Mouse (Mus musculus) midbrain, embryonic 10.5 days (tissue): ENCODE results near the gene Mettl9. TPM values are rescaled to one million over a fixed set of nuclear protein-coding genes. Genes with fewer than 3 reads are reported as not detected.

ENCODE experiments used
- DNase-seq: peaks from one replicate; pipeline ENCODE4 v3.0.0-alpha.2; 2017; ENCODE audit warnings: low spot score
- H3K27ac ChIP-seq: fragments of 300-500 bp; sonication (generic); replicated peaks from 2 replicates; pipeline ENCODE4 v1.5.1; 2016; ENCODE audit warnings: mild to moderate bottlenecking
- H3K27me3 ChIP-seq: fragments of 300-500 bp; sonication (generic); 2 replicates; pipeline ENCODE4 v1.6.1; 2016; ENCODE audit warnings: low read depth, mild to moderate bottlenecking; ENCODE audit not compliant: poor library complexity, severe bottlenecking
- H3K36me3 ChIP-seq: fragments of 300-500 bp; sonication (generic); 2 replicates; pipeline ENCODE4 v1.6.1; 2016; ENCODE audit warnings: mild to moderate bottlenecking, moderate library complexity
- H3K4me1 ChIP-seq: fragments of 300-500 bp; sonication (generic); 2 replicates; pipeline ENCODE4 v1.6.1; 2016
- H3K4me3 ChIP-seq: fragments of 300-500 bp; sonication (generic); 2 replicates; pipeline ENCODE4 v1.5.1; 2016; ENCODE audit warnings: mild to moderate bottlenecking, moderate library complexity
- H3K9me3 ChIP-seq: fragments of 300-500 bp; sonication (generic); replicated peaks from 2 replicates; pipeline ENCODE4 v1.6.1; 2016; ENCODE audit warnings: mild to moderate bottlenecking
- WGBS: fragments of 180-500 bp; shearing (Covaris S2); methylation state at CpG from one replicate; pipeline ENCODE4 v1.1.7; 2016; 5-methylcytosine and 5-hydroxymethylcytosine counted together
- polyA plus RNA-seq: library from polyadenylated mRNA; unstranded; fragments of >200 nt; fragmentation: Nextera tagmentation; extraction: Ambion mirVana; gene quantifications from 2 replicates; pipeline ENCODE4 v1.2.1, GENCODE M21; 2016

Gene Mettl9
- 205 and 210 TPM in 2 replicates for polyA plus RNA-seq

- H3K27ac ChIP-seq, result peak within 1 kb of the TSS; percentile 100
- H3K27me3 ChIP-seq, result peaks cover 23% of the 10 kb centered on the region
- H3K9me3 ChIP-seq, result no peaks in the 10 kb centered on the region
- H3K4me1 ChIP-seq, result peaks cover 35% of the 10 kb centered on the region
- H3K36me3 ChIP-seq, result 0 out of 2 replicates have a peak, but pooled peaks cover 4% of the 10 kb centered on the region
- WGBS, result 2% methylated on average over 42 of the region's 43 CpGs
- peak; percentile 98 for DNase-seq
- H3K4me3 ChIP-seq, result peak within 1 kb of the TSS; percentile 78
Measured at GRCm38 (mm10) chr7:121033856-121034652, at the start of gene Mettl9. Gene Mettl9, plus strand, starts transcription at chr7:121034445.

GRCm38 (mm10) chr7:120991191-120991590, 43.1 kb upstream of the Mettl9 start:
- 0 out of 2 replicates have a peak, but pooled peaks cover 2% of the 10 kb centered on the region for H3K4me1 ChIP-seq
- no peaks in the 10 kb centered on the region for H3K36me3 ChIP-seq
- no peaks in the 10 kb centered on the region for H3K9me3 ChIP-seq
- H3K4me3 ChIP-seq, result no peak overlapping the region
- H3K27me3 ChIP-seq, result no peaks in the 10 kb centered on the region
- no peak for DNase-seq
- H3K27ac ChIP-seq, result no peak overlapping the region
- WGBS, result 76% methylated on average over 8 of the region's 8 CpGs

DNA sequence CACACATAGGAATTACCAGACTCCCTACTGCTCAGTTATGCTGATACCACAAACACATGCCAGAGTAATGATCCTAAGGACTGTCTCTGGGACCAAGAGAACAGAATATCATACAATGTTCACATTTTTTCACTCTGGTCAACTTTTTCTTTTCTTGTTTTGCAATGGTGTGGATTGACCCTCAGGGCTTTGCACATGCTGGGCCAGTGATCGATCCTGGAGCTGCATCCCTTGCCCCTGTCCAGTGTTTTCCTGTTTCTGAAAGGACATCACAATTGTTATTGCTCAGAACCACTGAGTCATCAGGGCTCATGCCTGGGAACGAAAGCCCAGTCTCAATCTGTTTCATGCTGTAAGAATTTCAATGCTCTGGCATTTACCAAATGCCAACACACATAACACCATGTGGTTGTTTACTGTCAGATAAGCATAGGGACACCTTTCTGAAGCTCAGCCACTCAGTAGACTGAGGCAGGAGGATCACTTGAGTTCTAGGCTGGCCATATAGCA, 35.2 kb upstream of the Mettl9 start:
- Histone ChIP-seq H3K27me3 (no peaks in the 10 kb centered on the region), H3K9me3 (no peaks in the 10 kb centered on the region), H3K36me3 (no peaks in the 10 kb centered on the region), H3K4me3 (no peak overlapping the region), H3K4me1 (no peaks in the 10 kb centered on the region), H3K27ac (no peak overlapping the region)
- no peak for DNase-seq
- 70% methylated on average over 2 of the region's 2 CpGs for WGBS

DNA sequence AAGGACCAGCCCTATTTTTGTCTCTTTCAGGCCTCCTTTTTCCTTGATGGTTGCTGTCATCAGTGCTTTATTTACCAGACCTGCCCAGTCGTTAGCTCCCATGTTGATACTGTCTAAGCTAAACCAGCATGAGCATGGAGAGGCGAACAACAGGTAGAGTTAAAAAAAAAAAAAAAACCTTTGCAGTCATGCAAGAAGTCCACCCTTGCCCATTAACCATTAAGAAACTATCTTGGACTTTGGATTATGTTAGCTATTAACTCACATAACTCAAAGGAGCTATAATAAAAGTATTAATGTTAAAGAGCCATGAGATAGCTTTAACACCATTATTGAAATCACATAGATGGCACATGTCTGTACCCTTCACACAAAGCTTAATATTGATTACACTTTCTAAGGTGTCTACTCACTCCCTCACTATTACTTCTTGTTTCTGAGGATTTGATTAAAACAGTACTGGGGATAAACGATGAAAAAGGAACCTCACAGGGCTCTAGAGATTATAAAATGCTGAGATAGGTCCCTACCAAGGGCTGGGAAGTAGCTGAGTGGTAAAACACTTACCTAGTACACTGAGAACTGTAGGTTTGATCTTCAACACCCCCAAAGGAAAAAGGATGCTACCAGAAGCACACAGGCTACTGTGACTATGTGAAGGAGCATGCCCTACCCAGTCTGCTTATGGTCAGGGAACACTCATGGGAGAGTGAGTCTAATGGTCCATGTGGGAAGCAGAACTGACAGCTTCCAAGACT, 34.0 kb upstream of the Mettl9 start:
- Histone ChIP-seq H3K27me3 (no peaks in the 10 kb centered on the region), H3K9me3 (no peaks in the 10 kb centered on the region), H3K4me3 (no peak overlapping the region), H3K27ac (no peak overlapping the region), H3K36me3 (no peaks in the 10 kb centered on the region), H3K4me1 (no peaks in the 10 kb centered on the region)
- DNase-seq, result no peak
- 82% methylated on average over 3 of the region's 3 CpGs for WGBS

GRCm38 (mm10) chr7:121001879-121002278, 32.4 kb upstream of the Mettl9 start:
- Histone ChIP-seq H3K36me3 (no peaks in the 10 kb centered on the region), H3K4me3 (no peak overlapping the region), H3K9me3 (no peaks in the 10 kb centered on the region), H3K27me3 (no peaks in the 10 kb centered on the region), H3K4me1 (no peaks in the 10 kb centered on the region), H3K27ac (no peak overlapping the region)
- DNase-seq, result no peak
- 81% methylated on average over 3 of the region's 3 CpGs for WGBS

DNA sequence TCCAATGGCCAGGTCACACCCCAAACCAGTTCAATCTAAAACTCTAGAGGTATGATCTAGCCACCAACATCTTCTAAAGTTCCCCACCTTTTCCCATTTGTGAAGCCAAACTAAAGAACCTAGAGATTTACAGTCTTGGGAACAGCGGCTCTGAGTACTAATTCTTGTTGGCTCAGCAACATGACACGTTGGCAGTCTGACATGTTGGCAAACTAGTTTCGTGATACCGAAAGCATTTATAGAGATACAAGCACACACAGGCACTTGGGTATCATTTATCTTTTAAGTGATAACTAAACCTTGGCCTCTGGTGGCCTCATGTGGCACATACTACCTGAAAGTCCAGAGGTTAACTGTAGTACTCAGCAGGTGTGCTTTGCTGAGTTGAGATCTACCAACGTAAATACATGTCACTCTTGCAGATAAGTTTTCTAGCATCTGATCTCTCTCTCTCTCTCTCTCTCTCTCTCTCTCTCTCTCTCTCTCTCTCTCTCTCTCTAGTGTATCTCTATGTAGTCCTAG, 31.8 kb upstream of the Mettl9 start:
- H3K4me1 ChIP-seq, result no peaks in the 10 kb centered on the region
- 92% methylated on average over 5 of the region's 5 CpGs for WGBS
- no peaks in the 10 kb centered on the region for H3K9me3 ChIP-seq
- no peaks in the 10 kb centered on the region for H3K36me3 ChIP-seq
- H3K4me3 ChIP-seq, result no peak overlapping the region
- no peaks in the 10 kb centered on the region for H3K27me3 ChIP-seq
- no peak for DNase-seq
- no peak overlapping the region for H3K27ac ChIP-seq

- no peaks in the 10 kb centered on the region for H3K36me3 ChIP-seq
- H3K4me1 ChIP-seq, result no peaks in the 10 kb centered on the region
- no peak overlapping the region for H3K4me3 ChIP-seq
- 80% methylated on average over 4 of the region's 4 CpGs for WGBS
- no peak for DNase-seq
- H3K27ac ChIP-seq, result no peak overlapping the region
- no peaks in the 10 kb centered on the region for H3K9me3 ChIP-seq
- H3K27me3 ChIP-seq, result no peaks in the 10 kb centered on the region
Measured at GRCm38 (mm10) chr7:121003793-121004418, 30.3 kb upstream of the Mettl9 start.

DNA sequence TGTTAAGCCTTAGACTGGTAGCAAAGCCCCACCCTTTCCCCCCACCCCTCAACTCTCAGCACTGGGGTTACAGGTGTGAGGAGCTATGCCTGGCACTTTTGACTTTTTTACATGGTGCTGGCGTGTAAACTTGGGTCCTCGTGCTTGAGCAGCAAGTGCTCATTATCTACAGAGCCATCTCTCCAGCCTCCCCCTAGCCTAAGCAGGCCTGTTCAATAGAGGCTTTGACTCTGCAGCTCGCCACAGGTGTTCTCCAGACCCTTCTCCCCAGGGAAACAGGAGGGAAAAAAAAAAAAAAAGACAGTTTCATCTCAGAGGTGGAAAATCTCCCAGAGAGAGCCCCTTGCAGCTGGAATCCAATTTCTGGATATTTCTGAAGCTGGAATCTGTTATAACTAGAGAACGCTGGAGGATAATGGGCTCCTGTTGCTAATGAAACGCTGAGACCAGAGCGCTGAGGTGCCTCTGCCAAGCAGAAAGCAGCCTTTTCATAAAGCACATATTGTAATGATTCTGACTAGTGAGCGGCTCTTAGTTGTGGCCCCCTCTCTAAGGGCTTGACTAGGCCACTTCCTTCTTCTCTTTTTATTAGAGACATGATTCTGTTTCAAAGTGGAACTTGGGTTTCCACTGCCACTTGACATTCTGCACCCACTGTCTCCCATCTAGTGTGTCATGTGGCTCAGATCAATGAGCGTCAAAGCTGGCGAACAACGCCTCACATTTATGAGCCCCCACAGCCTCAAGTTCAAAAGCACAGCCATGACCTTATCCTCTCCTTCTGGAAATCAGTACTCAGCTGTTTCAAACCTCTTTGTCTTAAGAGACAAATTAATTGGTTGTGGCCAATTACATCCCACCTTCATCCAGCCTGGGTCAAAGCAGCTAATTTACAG, 22.2 kb upstream of the Mettl9 start:
- no peak overlapping the region for H3K27ac ChIP-seq
- no peak for DNase-seq
- H3K4me1 ChIP-seq, result no peaks in the 10 kb centered on the region
- no peaks in the 10 kb centered on the region for H3K36me3 ChIP-seq
- H3K4me3 ChIP-seq, result no peak overlapping the region
- WGBS, result 81% methylated on average over 10 of the region's 10 CpGs
- no peaks in the 10 kb centered on the region for H3K27me3 ChIP-seq
- H3K9me3 ChIP-seq, result no peaks in the 10 kb centered on the region

- Histone ChIP-seq H3K4me1 (no peaks in the 10 kb centered on the region), H3K4me3 (no peak overlapping the region), H3K36me3 (no peaks in the 10 kb centered on the region), H3K27ac (no peak overlapping the region), H3K9me3 (no peaks in the 10 kb centered on the region), H3K27me3 (no peaks in the 10 kb centered on the region)
- no peak for DNase-seq
- WGBS, result 87% methylated on average over 10 of the region's 10 CpGs
Measured at GRCm38 (mm10) chr7:121014486-121014885, 19.8 kb upstream of the Mettl9 start.

GRCm38 (mm10) chr7:121018778-121019177, 15.5 kb upstream of the Mettl9 start:
- WGBS, result 82% methylated on average over 3 of the region's 3 CpGs
- DNase-seq, result no peak
- no peaks in the 10 kb centered on the region for H3K9me3 ChIP-seq
- H3K27ac ChIP-seq, result no peak overlapping the region
- no peaks in the 10 kb centered on the region for H3K36me3 ChIP-seq
- H3K4me1 ChIP-seq, result no peaks in the 10 kb centered on the region
- H3K4me3 ChIP-seq, result no peak overlapping the region
- no peaks in the 10 kb centered on the region for H3K27me3 ChIP-seq

DNA sequence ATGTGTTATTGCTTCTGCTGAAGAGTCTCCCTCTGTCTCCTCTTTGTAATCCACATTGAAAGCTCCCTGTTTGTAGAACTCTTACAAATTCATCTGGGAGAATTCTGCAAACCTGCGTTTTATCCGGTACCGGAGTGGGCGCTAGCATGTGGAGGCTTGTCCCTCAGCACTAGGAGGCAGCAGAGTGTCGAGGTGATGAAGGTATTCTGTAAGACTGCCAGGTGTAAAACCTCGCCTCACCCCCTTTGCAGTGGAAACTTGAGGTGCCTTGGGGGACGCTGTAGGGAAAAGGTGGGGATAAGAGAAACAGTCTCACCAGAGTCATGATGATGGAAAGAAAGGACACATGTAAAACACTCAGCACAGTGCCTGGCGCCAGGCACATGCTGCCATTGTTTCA, 14.0 kb upstream of the Mettl9 start:
- no peak overlapping the region for H3K27ac ChIP-seq
- H3K9me3 ChIP-seq, result no peaks in the 10 kb centered on the region
- no peak overlapping the region for H3K4me3 ChIP-seq
- WGBS, result 40% methylated on average over 8 of the region's 8 CpGs
- H3K4me1 ChIP-seq, result no peaks in the 10 kb centered on the region
- no peaks in the 10 kb centered on the region for H3K36me3 ChIP-seq
- DNase-seq, result no peak
- no peaks in the 10 kb centered on the region for H3K27me3 ChIP-seq
